Mouse (Mus musculus): ENCODE measurements around the gene Cpeb4. TPM values are rescaled to one million over a fixed set of nuclear protein-coding genes. Genes with fewer than 3 reads are reported as not detected.

Gene Cpeb4
- polyA plus RNA-seq, 1 experiment from 2014 or later = 17.3 TPM

DNA sequence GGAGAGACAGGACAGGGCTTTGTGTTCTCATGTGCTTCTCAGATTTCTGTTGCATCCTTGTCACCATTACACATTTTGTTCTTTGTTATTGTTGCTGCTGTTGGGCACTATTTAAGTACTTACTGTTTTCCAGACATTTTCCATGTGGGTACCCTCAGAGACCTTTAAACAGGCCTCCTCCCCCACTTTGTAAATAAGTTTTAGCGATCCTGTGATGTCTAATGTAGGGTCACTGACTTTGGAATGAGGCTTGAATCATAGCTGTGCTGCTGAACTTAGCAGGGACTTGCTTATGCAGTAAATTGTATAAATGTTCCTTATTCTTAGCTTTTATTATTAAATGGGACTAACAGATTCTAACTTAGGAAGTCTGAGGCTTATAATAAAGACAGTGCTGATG, 13.8 kb downstream of the Cpeb4 start:
- Histone ChIP-seq H3K27me3 (replicated peaks) (no peaks in the 10 kb centered on the region), H3K9me3 (no peaks in the 10 kb centered on the region), H3K36me3 (replicated peaks) (no peaks in the 10 kb centered on the region), H3K4me3 (no peak overlapping the region), H3K27ac (no peak overlapping the region), H3K4me2 (no peak overlapping the region), H3K9ac (no peak overlapping the region), H3K4me1 (peaks cover 19% of the 10 kb centered on the region)
- WGBS = 86% methylated on average over 1 of the region's 1 CpGs
- ATAC-seq (replicated peaks) = no peak

- Histone ChIP-seq H3K4me3 (no peak overlapping the region), H3K27ac (no peak overlapping the region), H3K4me1 (peaks cover 3% of the 10 kb centered on the region; the same call in 1 of the 2 replicates), H3K27me3 (replicated peaks) (no peaks in the 10 kb centered on the region), H3K9me3 (no peaks in the 10 kb centered on the region), H3K36me3 (replicated peaks) (no peaks in the 10 kb centered on the region), H3K4me2 (no peak overlapping the region), H3K9ac (no peak overlapping the region)
- no peak for ATAC-seq (replicated peaks)
- WGBS = 92% methylated on average over 1 of the region's 1 CpGs
Observed at GRCm38 (mm10) chr11:31888229-31888628, 16.2 kb downstream of the Cpeb4 start.

DNA sequence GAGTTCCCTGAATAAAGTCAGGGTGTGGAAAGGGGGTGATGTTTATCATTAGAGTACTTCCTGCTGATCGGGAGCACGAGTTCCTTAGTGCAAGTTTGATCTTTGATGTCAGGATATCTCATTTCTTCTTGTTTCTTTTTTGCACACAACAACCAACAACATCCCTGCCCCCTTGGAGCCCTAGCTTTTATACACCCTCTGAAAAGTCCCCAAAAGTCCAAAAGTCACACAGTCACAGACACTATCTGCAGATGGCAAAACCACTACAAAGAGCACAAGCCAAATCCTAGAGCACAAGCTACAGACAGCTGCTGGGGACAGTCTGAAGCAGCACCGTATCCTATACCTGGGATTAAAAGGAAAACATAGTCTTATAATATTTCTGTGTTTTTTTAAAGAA, 20.1 kb downstream of the Cpeb4 start:
- WGBS = 78% methylated on average over 3 of the region's 3 CpGs
- Histone ChIP-seq H3K27ac (no peak overlapping the region), H3K9ac (no peak overlapping the region), H3K36me3 (replicated peaks) (no peaks in the 10 kb centered on the region), H3K27me3 (replicated peaks) (no peaks in the 10 kb centered on the region), H3K4me3 (no peak overlapping the region), H3K4me2 (no peak overlapping the region), H3K4me1 (0 out of 2 replicates have a peak, but pooled peaks cover 2% of the 10 kb centered on the region), H3K9me3 (no peaks in the 10 kb centered on the region)
- ATAC-seq (replicated peaks) = no peak

DNA sequence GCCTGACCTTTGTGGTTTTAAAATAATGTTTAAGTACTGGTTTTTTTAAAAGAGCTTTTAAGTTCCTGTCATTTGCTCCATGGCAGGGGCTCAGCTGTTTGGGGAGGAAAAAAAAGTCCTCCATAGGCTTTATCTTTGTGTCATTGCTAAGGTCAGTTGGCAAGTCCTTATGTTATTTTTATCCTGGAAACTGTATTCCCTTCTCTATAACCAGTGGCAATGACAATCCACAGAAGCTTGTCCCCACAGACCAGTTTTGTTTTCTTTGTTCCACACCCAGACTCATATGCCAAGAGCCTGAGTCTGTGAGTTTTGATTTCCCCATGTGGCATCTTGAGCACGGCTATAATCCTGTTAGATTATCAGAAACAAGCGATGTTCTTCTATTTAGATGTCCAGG, 21.6 kb downstream of the Cpeb4 start:
- H3K9ac ChIP-seq = no peak overlapping the region
- WGBS = 53% methylated on average over 2 of the region's 2 CpGs
- H3K4me3 ChIP-seq = no peak overlapping the region
- H3K9me3 ChIP-seq = no peaks in the 10 kb centered on the region
- 0 out of 2 replicates have a peak, but pooled peaks cover 2% of the 10 kb centered on the region for H3K4me1 ChIP-seq
- ATAC-seq (replicated peaks) = no peak
- H3K36me3 ChIP-seq (replicated peaks) = no peaks in the 10 kb centered on the region
- H3K27ac ChIP-seq = no peak overlapping the region
- no peaks in the 10 kb centered on the region for H3K27me3 ChIP-seq (replicated peaks)
- no peak overlapping the region for H3K4me2 ChIP-seq

DNA sequence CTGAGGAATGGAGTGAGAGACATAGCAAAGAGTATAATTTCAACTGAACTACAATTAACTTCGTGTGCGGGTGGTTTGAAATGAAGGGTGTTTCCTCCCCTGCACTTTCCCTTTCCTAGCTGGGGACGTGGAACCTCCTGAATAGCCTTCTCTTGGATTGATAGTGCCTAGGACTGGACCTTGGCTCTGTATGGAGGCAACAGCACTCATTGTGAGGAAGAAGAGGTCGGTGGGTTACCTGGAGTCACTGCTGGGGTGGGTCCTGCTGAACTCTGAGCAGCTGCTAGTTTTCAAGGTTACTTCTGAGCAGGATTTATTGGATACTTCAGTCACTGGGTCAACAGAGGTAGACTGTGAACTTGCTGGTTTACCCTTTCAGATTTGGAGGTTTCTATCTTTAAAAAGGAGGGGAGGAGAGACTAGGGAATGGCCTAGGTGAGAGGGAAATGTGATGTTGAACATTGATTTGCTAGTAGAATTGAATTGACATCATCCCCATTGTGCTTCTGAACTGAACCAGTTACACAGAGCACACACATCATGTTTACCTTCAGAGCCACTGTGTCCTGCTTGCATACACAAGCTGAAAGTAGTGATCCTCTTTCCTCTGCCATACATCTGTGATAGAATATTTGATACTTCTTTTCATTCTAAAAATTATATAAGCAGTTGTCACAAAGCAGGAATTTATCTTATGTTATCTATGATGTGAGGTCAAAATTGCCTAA, 24.2 kb downstream of the Cpeb4 start:
- H3K27ac ChIP-seq = no peak overlapping the region
- H3K27me3 ChIP-seq (replicated peaks) = no peaks in the 10 kb centered on the region
- H3K36me3 ChIP-seq (replicated peaks) = no peaks in the 10 kb centered on the region
- ATAC-seq (replicated peaks) = no peak
- H3K9ac ChIP-seq = no peak overlapping the region
- H3K4me3 ChIP-seq = no peak overlapping the region
- no peaks in the 10 kb centered on the region for H3K9me3 ChIP-seq
- 83% methylated on average over 4 of the region's 4 CpGs for WGBS
- H3K4me1 ChIP-seq = peaks cover 10% of the 10 kb centered on the region; the same call in 1 of the 2 replicates
- no peak overlapping the region for H3K4me2 ChIP-seq

DNA sequence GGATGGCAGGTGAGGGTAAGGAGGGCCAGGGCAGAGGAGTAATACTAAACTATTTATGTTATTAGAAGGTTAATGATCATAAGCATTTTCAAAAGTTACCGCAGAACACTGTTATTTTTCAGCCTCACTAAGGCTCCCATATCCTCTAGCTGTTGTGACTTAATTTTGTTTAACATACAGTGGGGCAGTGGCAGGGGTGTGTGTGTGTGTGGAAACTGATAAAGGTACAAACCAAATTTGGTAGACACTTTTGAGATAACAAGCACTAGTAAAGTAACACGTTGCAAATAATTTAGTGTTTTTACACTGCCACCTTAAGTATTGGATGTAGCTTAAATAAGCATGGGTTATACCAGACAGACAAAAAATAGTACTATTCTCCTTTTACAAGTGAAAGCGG, 24.9 kb downstream of the Cpeb4 start:
- Histone ChIP-seq H3K4me2 (no peak overlapping the region), H3K4me1 (peaks cover 10% of the 10 kb centered on the region; the same call in 1 of the 2 replicates), H3K4me3 (no peak overlapping the region), H3K27me3 (replicated peaks) (no peaks in the 10 kb centered on the region), H3K27ac (no peak overlapping the region), H3K36me3 (replicated peaks) (no peaks in the 10 kb centered on the region), H3K9ac (no peak overlapping the region), H3K9me3 (no peaks in the 10 kb centered on the region)
- 97% methylated on average over 3 of the region's 3 CpGs for WGBS
- no peak for ATAC-seq (replicated peaks)

- Histone ChIP-seq H3K4me3 (no peak overlapping the region), H3K27me3 (replicated peaks) (no peaks in the 10 kb centered on the region), H3K4me2 (no peak overlapping the region), H3K9ac (no peak overlapping the region), H3K36me3 (replicated peaks) (no peaks in the 10 kb centered on the region), H3K27ac (no peak overlapping the region), H3K9me3 (no peaks in the 10 kb centered on the region), H3K4me1 (peaks cover 10% of the 10 kb centered on the region; the same call in 1 of the 2 replicates)
- no peak for ATAC-seq (replicated peaks)
Observed at GRCm38 (mm10) chr11:31899166-31899565, 27.2 kb downstream of the Cpeb4 start.

- H3K9ac ChIP-seq = no peak overlapping the region
- no peak overlapping the region for H3K4me2 ChIP-seq
- peaks cover 10% of the 10 kb centered on the region; the same call in 1 of the 2 replicates for H3K4me1 ChIP-seq
- 13% methylated on average over 1 of the region's 1 CpGs for WGBS
- H3K9me3 ChIP-seq = no peaks in the 10 kb centered on the region
- ATAC-seq (replicated peaks) = no peak
- no peaks in the 10 kb centered on the region for H3K36me3 ChIP-seq (replicated peaks)
- H3K27ac ChIP-seq = no peak overlapping the region
- no peaks in the 10 kb centered on the region for H3K27me3 ChIP-seq (replicated peaks)
- H3K4me3 ChIP-seq = no peak overlapping the region
Observed at GRCm38 (mm10) chr11:31900736-31901135, 28.7 kb downstream of the Cpeb4 start.

GRCm38 (mm10) chr11:31902251-31903001, 30.4 kb downstream of the Cpeb4 start:
- Histone ChIP-seq H3K27me3 (replicated peaks) (no peaks in the 10 kb centered on the region), H3K9ac (no peak overlapping the region), H3K9me3 (no peaks in the 10 kb centered on the region), H3K4me2 (no peak overlapping the region), H3K36me3 (replicated peaks) (no peaks in the 10 kb centered on the region), H3K4me3 (no peak overlapping the region), H3K27ac (no peak overlapping the region), H3K4me1 (peaks cover 7% of the 10 kb centered on the region; the same call in 1 of the 2 replicates)
- WGBS = 84% methylated on average over 1 of the region's 1 CpGs
- no peak for ATAC-seq (replicated peaks)

- no peaks in the 10 kb centered on the region for H3K9me3 ChIP-seq
- H3K4me1 ChIP-seq = no peaks in the 10 kb centered on the region
- H3K27me3 ChIP-seq (replicated peaks) = no peaks in the 10 kb centered on the region
- no peak overlapping the region for H3K9ac ChIP-seq
- no peak for ATAC-seq (replicated peaks)
- H3K4me2 ChIP-seq = no peak overlapping the region
- no peak overlapping the region for H3K27ac ChIP-seq
- no peaks in the 10 kb centered on the region for H3K36me3 ChIP-seq (replicated peaks)
- H3K4me3 ChIP-seq = no peak overlapping the region
Observed at GRCm38 (mm10) chr11:31906499-31906898, 34.5 kb downstream of the Cpeb4 start.

GRCm38 (mm10) chr11:31907650-31908049, 35.6 kb downstream of the Cpeb4 start:
- WGBS = 58% methylated on average over 1 of the region's 1 CpGs
- no peak overlapping the region for H3K4me3 ChIP-seq
- no peak for ATAC-seq (replicated peaks)

DNA sequence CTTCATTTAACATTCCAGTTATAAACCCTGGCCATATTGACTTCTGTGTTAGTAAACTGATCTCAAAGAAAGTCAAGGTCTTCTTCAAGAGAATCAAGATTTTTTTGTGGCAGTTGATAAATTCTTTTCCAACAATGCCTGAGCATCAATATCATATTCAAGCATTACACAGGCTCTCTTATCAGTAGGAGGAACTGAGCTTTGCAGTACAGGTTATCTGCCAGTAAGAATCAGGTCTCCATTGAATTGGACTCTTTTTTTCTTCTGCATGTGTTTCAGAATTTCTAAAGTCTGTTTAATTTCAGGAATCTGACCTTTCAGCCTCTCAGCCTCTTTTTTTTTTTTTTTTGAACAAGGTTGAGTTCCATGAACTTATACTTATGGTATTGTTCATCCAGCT, 40.9 kb downstream of the Cpeb4 start:
- Histone ChIP-seq H3K4me2 (no peak overlapping the region), H3K4me3 (no peak overlapping the region), H3K4me1 (no peaks in the 10 kb centered on the region), H3K9ac (no peak overlapping the region), H3K36me3 (replicated peaks) (no peaks in the 10 kb centered on the region), H3K27me3 (replicated peaks) (no peaks in the 10 kb centered on the region), H3K27ac (no peak overlapping the region), H3K9me3 (no peaks in the 10 kb centered on the region)
- ATAC-seq (replicated peaks) = no peak

More at GRCm38 (mm10) chr11:31907650-31908049, 35.6 kb downstream of the Cpeb4 start:
- Histone ChIP-seq H3K4me1 (no peaks in the 10 kb centered on the region), H3K9me3 (no peaks in the 10 kb centered on the region), H3K4me2 (no peak overlapping the region), H3K36me3 (replicated peaks) (no peaks in the 10 kb centered on the region), H3K27me3 (replicated peaks) (no peaks in the 10 kb centered on the region), H3K27ac (no peak overlapping the region), H3K9ac (no peak overlapping the region)

- no peak overlapping the region for H3K4me3 ChIP-seq
- 88% methylated on average over 1 of the region's 1 CpGs for WGBS
- H3K9me3 ChIP-seq = no peaks in the 10 kb centered on the region
- no peak overlapping the region for H3K9ac ChIP-seq
- no peaks in the 10 kb centered on the region for H3K4me1 ChIP-seq
- H3K27me3 ChIP-seq (replicated peaks) = no peaks in the 10 kb centered on the region
- H3K36me3 ChIP-seq (replicated peaks) = peaks cover 5% of the 10 kb centered on the region; the same call in 1 of the 2 replicates
- H3K4me2 ChIP-seq = no peak overlapping the region
- ATAC-seq (replicated peaks) = no peak
- no peak overlapping the region for H3K27ac ChIP-seq
Observed at GRCm38 (mm10) chr11:31917769-31918168, 45.8 kb downstream of the Cpeb4 start.
